Mouse (Mus musculus): ENCODE measurements around the gene Arid3c. TPM values are rescaled to one million over a fixed set of nuclear protein-coding genes. Genes with fewer than 3 reads are reported as not detected.

Gene Arid3c
- total and polyA plus RNA-seq, 3 experiments = not detected

GRCm38 (mm10) chr4:41678863-41679262 is 52.1 kb downstream of the Arid3c start:
- Histone ChIP-seq H3K79me2 (replicated peaks; ENCODE audit: control insufficient read depth, extremely low read depth, insufficient read depth, poor library complexity, severe bottlenecking) (no peaks in the 10 kb centered on the region), H3K27me3 (replicated peaks) (peaks cover 87% of the 10 kb centered on the region), H3K36me3 (replicated peaks in 1 of 2; ENCODE audit: control insufficient read depth in 1 of 2, insufficient read depth in 1 of 2, low read length in 1 of 2) (no peaks in the 10 kb centered on the region), H3K4me2 (ENCODE audit: insufficient read depth, low read depth, poor library complexity, severe bottlenecking) (no peak overlapping the region), H3K9me3 (replicated peaks; ENCODE audit: low read length) (no peaks in the 10 kb centered on the region), H3K9ac (ENCODE audit: insufficient read depth, low read depth) (no peak overlapping the region), H3K27ac (ENCODE audit: insufficient read depth, low read depth) (no peak overlapping the region), H3K4me3 (replicated peaks in 1 of 3; ENCODE audit: low read depth in 2 of 3, low read length in 2 of 3, poor library complexity in 1 of 3) (no peak overlapping the region), H3K4me1 (ENCODE audit: control insufficient read depth in 1 of 2, insufficient read depth in 2 of 2) (no peaks in the 10 kb centered on the region)
- DNase-seq (ENCODE audit: extremely low read depth) = no peak
- no peak for TF ChIP-seq RCOR1 (conservative IDR thresholded peaks at IDR 0.05; ENCODE audit: low read depth, low read length)
- TF ChIP-seq JUND (conservative IDR thresholded peaks at IDR 0.05; ENCODE audit: low read depth, low read length) = no peak
- TF ChIP-seq NRF1 (IDR thresholded peaks at IDR 0.05; ENCODE audit: low read depth, low read length) = no peak
- no peak for TF ChIP-seq MAFK (IDR thresholded peaks at IDR 0.05; ENCODE audit: insufficient replicate concordance, low read length)
- TF ChIP-seq MAZ (IDR thresholded peaks at IDR 0.05; ENCODE audit: low read depth, low read length) = no peak
- no peak for TF ChIP-seq MEF2A (IDR thresholded peaks at IDR 0.05; ENCODE audit: borderline replicate concordance, low read depth, low read length)
- no peak for TF ChIP-seq CHD2 (IDR thresholded peaks at IDR 0.05; ENCODE audit: low read length)
- TF ChIP-seq BHLHE40 (IDR thresholded peaks at IDR 0.05; ENCODE audit: low read depth, low read length) = no peak
- no peak for TF ChIP-seq SMC3 (IDR thresholded peaks at IDR 0.05; ENCODE audit: low read depth, low read length)
- no peak for TF ChIP-seq PAX5 (IDR thresholded peaks at IDR 0.05; ENCODE audit: low read length)
- TF ChIP-seq TCF12 (IDR thresholded peaks at IDR 0.05; ENCODE audit: low read depth, low read length) = no peak
- TF ChIP-seq MAX (IDR thresholded peaks at IDR 0.05; ENCODE audit: low read length) = no peak
- TF ChIP-seq JUN (IDR thresholded peaks at IDR 0.05; ENCODE audit: insufficient read depth, low read depth, low read length) = no peak
- no peak for TF ChIP-seq RAD21 (IDR thresholded peaks at IDR 0.05; ENCODE audit: low read depth, low read length)
- TF ChIP-seq SIN3A (IDR thresholded peaks at IDR 0.05; ENCODE audit: low read length) = no peak
- no peak for TF ChIP-seq HCFC1 (IDR thresholded peaks at IDR 0.05; ENCODE audit: low read depth, low read length)
- no peak for TF ChIP-seq ETS1 (conservative IDR thresholded peaks at IDR 0.05; ENCODE audit: low read depth, low read length)
- dilution Hi-C loops (cut with MboI; ENCODE audit: extremely low pct_ligation_motif_present, extremely low pct_unique_long_range_greater_than_20kb, low sequenced_read_pairs) = no loop called here
- in situ Hi-C loops (cut with MboI; ENCODE audit: low pct_ligation_motif_present, low pct_unique_long_range_greater_than_20kb, low sequenced_read_pairs) = no loop called here

DNA sequence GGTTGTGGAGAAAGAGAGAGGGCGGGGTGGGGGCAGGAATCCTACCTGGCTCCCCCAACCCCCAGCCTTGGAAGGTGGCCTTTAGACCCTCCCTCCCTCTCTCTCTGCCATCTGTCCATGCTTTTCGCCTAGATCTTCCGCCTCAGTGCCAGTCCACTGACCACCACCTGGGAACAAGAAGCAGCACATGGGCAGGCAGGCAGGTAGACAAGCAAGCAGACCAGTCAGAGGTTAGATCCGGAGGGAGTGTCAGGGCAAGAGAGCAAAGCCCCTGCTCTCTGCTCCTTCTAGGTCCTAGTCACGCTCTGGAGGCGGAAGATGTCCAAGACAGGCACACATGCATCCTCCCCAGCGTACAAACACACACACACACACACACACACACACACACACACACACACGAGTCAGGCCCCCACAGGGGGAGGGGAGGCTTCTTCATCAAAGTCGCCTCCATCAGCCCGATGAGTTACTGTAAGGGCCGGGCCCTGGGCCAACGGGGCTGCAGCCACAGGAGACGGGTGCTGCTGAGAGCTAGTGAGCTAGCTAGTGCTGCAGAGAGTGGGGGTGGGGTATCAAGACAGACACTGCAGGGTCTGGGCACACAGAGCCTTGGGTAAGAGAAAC is 53.8 kb downstream of the Arid3c start:
- Histone ChIP-seq H3K79me2 (replicated peaks; ENCODE audit: control insufficient read depth, extremely low read depth, insufficient read depth, poor library complexity, severe bottlenecking) (no peaks in the 10 kb centered on the region), H3K36me3 (replicated peaks in 1 of 2; ENCODE audit: control insufficient read depth in 1 of 2, insufficient read depth in 1 of 2, low read length in 1 of 2) (no peaks in the 10 kb centered on the region), H3K9ac (ENCODE audit: insufficient read depth, low read depth) (no peak overlapping the region), H3K9me3 (replicated peaks; ENCODE audit: low read length) (no peaks in the 10 kb centered on the region), H3K27me3 (replicated peaks) (peaks cover 96% of the 10 kb centered on the region), H3K27ac (ENCODE audit: insufficient read depth, low read depth) (no peak overlapping the region), H3K4me2 (ENCODE audit: insufficient read depth, low read depth, poor library complexity, severe bottlenecking) (no peak overlapping the region), H3K4me1 (ENCODE audit: control insufficient read depth in 1 of 2, insufficient read depth in 2 of 2) (peaks cover 0 to 5% of the 10 kb centered on the region in 2 experiments; a peak in 1 of 4 replicates), H3K4me3 (replicated peaks in 1 of 3; ENCODE audit: low read depth in 2 of 3, low read length in 2 of 3, poor library complexity in 1 of 3) (no peak overlapping the region)
- DNase-seq (ENCODE audit: extremely low read depth) = no peak
- in situ Hi-C loops (cut with MboI; ENCODE audit: low pct_ligation_motif_present, low pct_unique_long_range_greater_than_20kb, low sequenced_read_pairs) (no loop called here), dilution Hi-C loops (cut with MboI; ENCODE audit: extremely low pct_ligation_motif_present, extremely low pct_unique_long_range_greater_than_20kb, low sequenced_read_pairs) (no loop called here)
- TF ChIP-seq NRF1 (IDR thresholded peaks at IDR 0.05; ENCODE audit: low read depth, low read length) (no peak), MYC (IDR thresholded peaks at IDR 0.05; ENCODE audit: low read depth, low read length) (no peak), MAFK (IDR thresholded peaks at IDR 0.05; ENCODE audit: insufficient replicate concordance, low read length) (no peak), POLR2AphosphoS2 (IDR thresholded peaks at IDR 0.05; ENCODE audit: low read depth, low read length) (no peak), UBTF (IDR thresholded peaks at IDR 0.05; ENCODE audit: low read depth, low read length) (no peak), ZMIZ1 (IDR thresholded peaks at IDR 0.05; ENCODE audit: low read depth, low read length) (no peak), KAT2A (IDR thresholded peaks at IDR 0.05; ENCODE audit: insufficient replicate concordance, low read length) (no peak), ETS1 (conservative IDR thresholded peaks at IDR 0.05; ENCODE audit: low read depth, low read length) (no peak), POLR2A (IDR thresholded peaks at IDR 0.05; ENCODE audit: low read depth, low read length) (no peak), ZC3H11A (IDR thresholded peaks at IDR 0.05; ENCODE audit: low read depth, low read length) (no peak), TBP (conservative IDR thresholded peaks at IDR 0.05; ENCODE audit: low read depth, low read length) (no peak), GABPA (IDR thresholded peaks at IDR 0.05; ENCODE audit: insufficient replicate concordance, low read depth, low read length) (no peak), MAZ (IDR thresholded peaks at IDR 0.05; ENCODE audit: low read depth, low read length) (no peak), NELFE (IDR thresholded peaks at IDR 0.05; ENCODE audit: low read depth, low read length) (no peak), JUND (conservative IDR thresholded peaks at IDR 0.05; ENCODE audit: low read depth, low read length) (no peak), ZKSCAN1 (IDR thresholded peaks at IDR 0.05; ENCODE audit: borderline replicate concordance, low read depth, low read length) (no peak)

Measured in CH12.LX (cell line).